31 mouse cellular contexts compared by ENCODE assay signal in the genomic region with DNA sequence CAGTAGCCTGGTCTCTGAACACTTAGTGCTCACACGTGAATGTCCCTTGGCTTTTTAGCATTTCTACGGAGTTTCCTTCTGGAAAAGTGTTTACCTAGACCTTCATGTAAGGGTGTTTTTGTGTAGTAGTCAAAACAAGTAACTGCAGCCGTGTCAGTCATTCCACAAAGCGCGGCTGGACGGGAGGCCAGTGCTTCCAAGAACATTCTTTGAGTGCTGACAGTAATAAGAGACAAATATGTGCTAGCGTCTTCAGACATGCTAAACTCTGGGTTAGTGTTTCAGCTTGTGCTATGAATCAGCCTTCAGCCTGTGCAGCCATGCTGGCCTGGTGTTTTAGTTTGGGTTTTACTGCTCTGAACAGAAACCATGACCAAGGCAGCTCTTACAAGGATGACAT. TPM values are rescaled to one million over a fixed set of nuclear protein-coding genes. Genes with fewer than 3 reads are reported as not detected.
A peak's percentile ranks its signal among the peaks of the same experiment; 100 is the strongest.
DNase-seq lines count a peak whose midpoint lies in the region; ATAC-seq and TF ChIP-seq lines count a peak whose summit lies in the region.
"Had no signal": no experiment of that assay in that cellular context is flagged by ENCODE, and none has a peak within 500 bp of the region (broad histone marks: within the 10 kb centered on the region; RNA-seq: fewer than 3 reads in every experiment).

No protein-coding gene starts in this region.

- no peak for TF ChIP-seq CTCF in gastrocnemius, adult 2 months (IDR thresholded peaks at IDR 0.05)
- no peak for TF ChIP-seq CTCF in lung, postnatal 0 days (IDR thresholded peaks at IDR 0.05)

- no peak overlapping the region for H3K9ac ChIP-seq in lung, postnatal 0 days (replicated peaks; ENCODE audit: low read depth)
- no peak overlapping the region for H3K9ac ChIP-seq in embryonic facial prominence, embryonic 15.5 days
- H3K9ac ChIP-seq: heart, embryonic 12.5 days; hindbrain, embryonic 13.5 days had no signal

- intact Hi-C loops in gastrocnemius, adult 2 months (cut with DNase I) = no loop called here

- no peak for TF ChIP-seq EP300 in lung, postnatal 0 days (IDR thresholded peaks at IDR 0.05)

- H3K4me1 ChIP-seq in lung, postnatal 0 days (ENCODE audit: insufficient read depth, low read depth, low read length) = no peaks in the 10 kb centered on the region
- H3K4me1 ChIP-seq in embryonic facial prominence, embryonic 15.5 days = peaks cover 9% of the 10 kb centered on the region; the same call in 1 of the 2 replicates
- H3K4me1 ChIP-seq: forebrain, embryonic 10.5 days; heart, embryonic 12.5 days had no signal

- H3K27ac ChIP-seq in gastrocnemius, adult 2 months = peak overlapping the region; percentile 73
- no peak overlapping the region for H3K27ac ChIP-seq in lung, postnatal 0 days (ENCODE audit: low read length)
- peak overlapping the region; percentile 58; the same call in 1 of the 2 replicates for H3K27ac ChIP-seq in embryonic facial prominence, embryonic 15.5 days (replicated peaks)
- H3K27ac ChIP-seq: forebrain, embryonic 10.5 days; hindbrain, embryonic 13.5 days; stomach, postnatal 0 days had no signal

- H3K27me3 ChIP-seq in lung, postnatal 0 days (replicated peaks; ENCODE audit: insufficient read depth, low read length) = no peaks in the 10 kb centered on the region
- no peaks in the 10 kb centered on the region for H3K27me3 ChIP-seq in embryonic facial prominence, embryonic 15.5 days
- H3K27me3 ChIP-seq: heart, embryonic 12.5 days; hindbrain, embryonic 13.5 days had no signal

- peak; percentile 61 for DNase-seq in gastrocnemius, adult 2 months
- no peak for DNase-seq in gastrocnemius, postnatal 4 days (ENCODE audit: low spot score in 2 of 2)
- DNase-seq in lung, postnatal 0 days (ENCODE audit: low spot score) = peak; percentile 34
- DNase-seq in lung, adult 18-20 months = no peak
- DNase-seq in skeletal muscle tissue, adult 2 months (ENCODE audit: low read depth, low spot score) = peak; percentile 38
- no peak for DNase-seq in embryo, embryonic 10.5 days (ENCODE audit: low spot score)
- DNase-seq: adrenal gland, adult 2 months; adrenal gland, postnatal 36 days; B cell, adult 2 months; cerebellum, adult 18-20 months; cerebellum, postnatal 10 days; heart, adult 18-20 months; heart, postnatal 4 days; kidney, adult 11 months; kidney, postnatal 14 days; layer of hippocampus, adult 9-11 months; lung, postnatal 14 days; right cerebral cortex, adult 18-20 months; thymus, adult 18-20 months; thymus, postnatal 25 days had no signal

- H3K4me2 ChIP-seq in lung, postnatal 0 days (replicated peaks; ENCODE audit: low read depth, low read length) = no peak overlapping the region
- H3K4me2 ChIP-seq in embryonic facial prominence, embryonic 15.5 days (replicated peaks) = no peak overlapping the region
- H3K4me2 ChIP-seq: heart, embryonic 12.5 days; hindbrain, embryonic 13.5 days; liver, embryonic 11.5 days had no signal

- peaks cover 16% of the 10 kb centered on the region; the same call in 1 of the 2 replicates for H3K36me3 ChIP-seq in lung, postnatal 0 days (ENCODE audit: insufficient read depth, low read length)
- H3K36me3 ChIP-seq in embryonic facial prominence, embryonic 15.5 days = peaks cover 46% of the 10 kb centered on the region

- no peak for ATAC-seq in lung, postnatal 0 days
- no peak for ATAC-seq in embryonic facial prominence, embryonic 15.5 days (ENCODE audit: insufficient number of reproducible peaks, low FRiP score, low TSS enrichment, low read depth)
- ATAC-seq: activated CD4-positive, CD25-positive, alpha-beta regulatory T cell, adult 4 months had no signal

- H3K4me3 ChIP-seq in gastrocnemius, adult 2 months = no peak overlapping the region
- H3K4me3 ChIP-seq in lung, postnatal 0 days (ENCODE audit: low read depth, low read length) = no peak overlapping the region
- no peak overlapping the region for H3K4me3 ChIP-seq in embryonic facial prominence, embryonic 15.5 days (replicated peaks)
- H3K4me3 ChIP-seq: forebrain, embryonic 10.5 days; heart, embryonic 12.5 days; hindbrain, embryonic 13.5 days had no signal

- no peaks in the 10 kb centered on the region for H3K9me3 ChIP-seq in lung, postnatal 0 days (ENCODE audit: low read length)
- H3K9me3 ChIP-seq in embryonic facial prominence, embryonic 15.5 days (replicated peaks) = no peaks in the 10 kb centered on the region
- H3K9me3 ChIP-seq: forebrain, embryonic 10.5 days; heart, embryonic 12.5 days; hindbrain, embryonic 13.5 days had no signal

- 76% methylated on average over 7 of the region's 7 CpGs for WGBS in lung, postnatal 0 days
- WGBS in embryonic facial prominence, embryonic 15.5 days = 61% methylated on average over 7 of the region's 7 CpGs

RNA-seq across cellular contexts. Expression of a gene that starts 20.1 kb away (rescaled TPM):
- total RNA-seq in gastrocnemius, adult 2 months (2021) = 10 to 100 TPM; 37.4 to 52.4 TPM
- total RNA-seq in gastrocnemius, postnatal 4 days (2021) = 10 to 100 TPM; 95.5 to 99.8 TPM
- polyA plus RNA-seq in lung, postnatal 0 days (2015; fragmentation: Nextera tagmentation; extraction: Ambion mirVana) = 64.7 and 69.3 TPM in 2 replicates
- polyA plus RNA-seq in embryonic facial prominence, embryonic 15.5 days (2015; fragmentation: Nextera tagmentation; extraction: Ambion mirVana) = 82.6 and 87.1 TPM in 2 replicates

RNA-seq across cellular contexts. Expression of a gene that starts 24.1 kb away (rescaled TPM):
- not detected for total RNA-seq in gastrocnemius, adult 2 months (2021)
- under 1 TPM in 1 of 2 experiments, not detected in 1; 0.32 TPM for total RNA-seq in gastrocnemius, postnatal 4 days (2021)
- polyA plus RNA-seq in lung, postnatal 0 days (2015; fragmentation: Nextera tagmentation; extraction: Ambion mirVana) = 3.4 and 3.6 TPM in 2 replicates
- polyA plus RNA-seq in embryonic facial prominence, embryonic 15.5 days (2015; fragmentation: Nextera tagmentation; extraction: Ambion mirVana) = 1.2 and 1.4 TPM in 2 replicates
- total RNA-seq: adrenal gland, adult 2 months; common myeloid progenitor, adult 5-6 weeks; heart, adult 18-20 months; heart, postnatal 4 days; monocyte, adult 5-6 weeks; neutrophil, adult 5-6 weeks had no signal
- polyA plus RNA-seq: liver, embryonic 16.5 days had no signal

RNA-seq across cellular contexts. Expression of a gene that starts 28.5 kb away (rescaled TPM):
- total RNA-seq in gastrocnemius, adult 2 months (2021) = 1 to 10 TPM; 1.7 to 2.2 TPM
- total RNA-seq in gastrocnemius, postnatal 4 days (2021) = 1 to 10 TPM; 9.4 to 9.7 TPM
- polyA plus RNA-seq in lung, postnatal 0 days (2015; fragmentation: Nextera tagmentation; extraction: Ambion mirVana) = 3.9 and 4.4 TPM in 2 replicates
- 9.6 TPM in 2 replicates for polyA plus RNA-seq in embryonic facial prominence, embryonic 15.5 days (2015; fragmentation: Nextera tagmentation; extraction: Ambion mirVana)

RNA-seq across cellular contexts. Expression of a gene that starts 30.3 kb away (rescaled TPM):
- under 1 TPM; 0.59 to 0.66 TPM for total RNA-seq in gastrocnemius, adult 2 months (2021)
- 1 to 10 TPM; 1.7 to 1.8 TPM for total RNA-seq in gastrocnemius, postnatal 4 days (2021)
- polyA plus RNA-seq in lung, postnatal 0 days (2015; fragmentation: Nextera tagmentation; extraction: Ambion mirVana) = 0.61 and 0.71 TPM in 2 replicates
- 1.1 and 1.6 TPM in 2 replicates for polyA plus RNA-seq in embryonic facial prominence, embryonic 15.5 days (2015; fragmentation: Nextera tagmentation; extraction: Ambion mirVana)
- total RNA-seq: common myeloid progenitor, adult 5-6 weeks had no signal

Comparison
In these comparisons a context has a peak if more than half of its experiments do, and no peak if none do; other contexts are left out.
1. DNase-seq: peak in gastrocnemius, adult 2 months (single experiment), lung, postnatal 0 days (single experiment) and skeletal muscle tissue, adult 2 months (single experiment); none in gastrocnemius, postnatal 4 days (0 of 2), lung, adult 18-20 months (0 of 2) and embryo, embryonic 10.5 days (single experiment).